Mouse (Mus musculus) MEL (cell line): Measurements from ENCODE around the gene Ndufs8. TPM values are rescaled to one million over a fixed set of nuclear protein-coding genes. Genes with fewer than 3 reads are reported as not detected.
A peak's percentile ranks its signal among the peaks of the same experiment; 100 is the strongest.

Experiments
- DNase-seq: peaks from one replicate; pipeline ENCODE4 v3.0.0; 2011; ENCODE audit warnings: low read depth, low spot score
- H3K27ac ChIP-seq: 2 replicates; pipeline ENCODE4 v1.5.1; 2012; ENCODE audit warnings: low read depth, mild to moderate bottlenecking, control low read depth, low read length, moderate library complexity; ENCODE audit not compliant: control insufficient read depth
- H3K27me3 ChIP-seq, 2 experiments: fragments of 150-350 bp in 1 of 2; sonication (generic) in 1 of 2; 2 replicates each; pipeline ENCODE4 v1.6.1; 2012; ENCODE audit warnings: low read length in 2 of 2, mild to moderate bottlenecking in 2 of 2, improper control_type of control experiment in 1 of 2, moderate library complexity in 1 of 2; ENCODE audit not compliant: insufficient read depth in 2 of 2, control insufficient read depth in 1 of 2
- H3K36me3 ChIP-seq, 2 experiments: 2 replicates each; pipeline ENCODE4 v1.6.1; 2012 to 2014; ENCODE audit warnings: low read length in 2 of 2, improper control_type of control experiment in 1 of 2, inconsistent platforms in 1 of 2, mild to moderate bottlenecking in 1 of 2; ENCODE audit not compliant: insufficient read depth in 2 of 2, control insufficient read depth in 1 of 2
- H3K4me1 ChIP-seq, 2 experiments: fragments of 150-350 bp in 1 of 2; sonication (generic) in 1 of 2; 2 replicates each; pipeline ENCODE4 v1.6.1; 2012; ENCODE audit warnings: low read length in 2 of 2, improper control_type of control experiment in 1 of 2, mild to moderate bottlenecking in 1 of 2; ENCODE audit not compliant: insufficient read depth in 2 of 2, control insufficient read depth in 1 of 2
- H3K4me3 ChIP-seq, 2 experiments: fragments of 150-350 bp in 1 of 2; sonication (generic) in 1 of 2; 2 replicates each; pipeline ENCODE4 v1.5.1; 2012; ENCODE audit warnings: low read depth in 2 of 2, low read length in 2 of 2, mild to moderate bottlenecking in 2 of 2, moderate library complexity in 2 of 2, control low read depth in 1 of 2, improper control_type of control experiment in 1 of 2; ENCODE audit not compliant: control insufficient read depth in 1 of 2, insufficient read depth in 1 of 2
- H3K79me2 ChIP-seq: 2 replicates; pipeline ENCODE4 v1.6.1; 2012; ENCODE audit warnings: mild to moderate bottlenecking, low read length, moderate library complexity; ENCODE audit not compliant: control insufficient read depth, poor library complexity, insufficient read depth
- H3K9ac ChIP-seq: 2 replicates; pipeline ENCODE4 v1.6.1; 2012; ENCODE audit warnings: low read depth, mild to moderate bottlenecking, control low read depth, low read length, moderate library complexity; ENCODE audit not compliant: control insufficient read depth, poor library complexity, severe bottlenecking
- H3K9me3 ChIP-seq: fragments of 150-350 bp; sonication (generic); replicated peaks from 2 replicates; pipeline ENCODE4 v1.6.1; 2012; ENCODE audit warnings: mild to moderate bottlenecking, low read length, improper control_type of control experiment, moderate library complexity; ENCODE audit not compliant: insufficient read depth
- BHLHE40 ChIP-seq: IDR thresholded peaks from 2 replicates; pipeline ENCODE4 v1.6.1; 2012; ENCODE audit warnings: low read depth, mild to moderate bottlenecking, inconsistent platforms, low read length, improper control_type of control experiment, borderline replicate concordance
- CHD2 ChIP-seq: IDR thresholded peaks from 2 replicates; pipeline ENCODE4 v1.6.1; 2011; ENCODE audit warnings: low read length, improper control_type of control experiment
- CTCF ChIP-seq, 3 experiments: IDR thresholded peaks in 2 of 3; conservative IDR thresholded peaks in 1 of 3; 2 replicates each; pipeline ENCODE4 v1.5.1; 2011 to 2012; ENCODE audit warnings: low read length in 3 of 3, low read depth in 2 of 3, mild to moderate bottlenecking in 2 of 3, improper control_type of control experiment in 1 of 3, inconsistent platforms in 1 of 3, mixed read lengths in 1 of 3, moderate library complexity in 1 of 3; ENCODE audit not compliant: control insufficient read depth in 1 of 3, insufficient read depth in 1 of 3, poor library complexity in 1 of 3, severe bottlenecking in 1 of 3
- E2F4 ChIP-seq: IDR thresholded peaks from 2 replicates; pipeline ENCODE4 v1.6.1; 2011; ENCODE audit warnings: low read depth, low read length, improper control_type of control experiment, borderline replicate concordance
- ETS1 ChIP-seq: IDR thresholded peaks from 2 replicates; pipeline ENCODE4 v1.6.1; 2012; ENCODE audit warnings: low read depth, mild to moderate bottlenecking, inconsistent platforms, low read length, improper control_type of control experiment, moderate library complexity
- GABPA ChIP-seq: IDR thresholded peaks from 2 replicates; pipeline ENCODE4 v1.6.1; 2012; ENCODE audit warnings: low read depth, mild to moderate bottlenecking, inconsistent platforms, low read length, improper control_type of control experiment, moderate library complexity
- GATA1 ChIP-seq: IDR thresholded peaks from 2 replicates; pipeline ENCODE4 v1.6.1; 2011; ENCODE audit warnings: low read depth, low read length, improper control_type of control experiment
- HCFC1 ChIP-seq: IDR thresholded peaks from 2 replicates; pipeline ENCODE4 v1.6.1; 2012; ENCODE audit warnings: low read depth, mild to moderate bottlenecking, inconsistent platforms, low read length, improper control_type of control experiment, moderate library complexity
- JUND ChIP-seq: IDR thresholded peaks from 2 replicates; pipeline ENCODE4 v1.6.1; 2011; ENCODE audit warnings: low read depth, mild to moderate bottlenecking, improper control_type of control experiment, low read length
- MXI1 ChIP-seq: IDR thresholded peaks from 2 replicates; pipeline ENCODE4 v1.6.1; 2011; ENCODE audit warnings: mild to moderate bottlenecking, low read depth, low read length, improper control_type of control experiment
- MYC ChIP-seq: IDR thresholded peaks from 2 replicates; pipeline ENCODE4 v1.6.1; 2011; ENCODE audit warnings: low read depth, mild to moderate bottlenecking, low read length, improper control_type of control experiment, moderate library complexity
- NELFE ChIP-seq: IDR thresholded peaks from 2 replicates; pipeline ENCODE4 v1.6.1; 2011; ENCODE audit warnings: low read depth, low read length, improper control_type of control experiment
- NRF1 ChIP-seq: IDR thresholded peaks from 2 replicates; pipeline ENCODE4 v1.6.1; 2014; ENCODE audit warnings: low read depth, mild to moderate bottlenecking, inconsistent platforms, low read length, improper control_type of control experiment, moderate library complexity; ENCODE audit not compliant: poor library complexity, insufficient read depth, severe bottlenecking
- POLR2AphosphoS5 ChIP-seq: IDR thresholded peaks from 2 replicates; pipeline ENCODE4 v1.6.1; 2012; ENCODE audit warnings: low read depth, borderline replicate concordance, mild to moderate bottlenecking, inconsistent platforms, low read length, moderate library complexity, mixed read lengths
- RAD21 ChIP-seq: IDR thresholded peaks from 2 replicates; pipeline ENCODE4 v1.6.1; 2011; ENCODE audit warnings: mild to moderate bottlenecking, low read depth, low read length, improper control_type of control experiment
- RCOR1 ChIP-seq: IDR thresholded peaks from 2 replicates; pipeline ENCODE4 v1.6.1; 2012; ENCODE audit warnings: low read depth, mild to moderate bottlenecking, inconsistent platforms, low read length, improper control_type of control experiment
- SIN3A ChIP-seq: IDR thresholded peaks from 2 replicates; pipeline ENCODE4 v1.6.1; 2012; ENCODE audit warnings: low read length, improper control_type of control experiment, inconsistent platforms
- SMC3 ChIP-seq: IDR thresholded peaks from 2 replicates; pipeline ENCODE4 v1.6.1; 2011; ENCODE audit warnings: low read depth, low read length, improper control_type of control experiment
- TBP ChIP-seq: IDR thresholded peaks from 2 replicates; pipeline ENCODE4 v1.8.0; 2011; ENCODE audit warnings: low read depth, low read length, improper control_type of control experiment
- TCF12 ChIP-seq: IDR thresholded peaks from 2 replicates; pipeline ENCODE4 v1.6.1; 2014; ENCODE audit warnings: low read depth, mild to moderate bottlenecking, inconsistent platforms, low read length, improper control_type of control experiment, moderate library complexity
- ZC3H11A ChIP-seq: IDR thresholded peaks from 2 replicates; pipeline ENCODE4 v1.6.1; 2012; ENCODE audit warnings: low read depth, mild to moderate bottlenecking, inconsistent platforms, low read length, improper control_type of control experiment
- ZNF384 ChIP-seq: IDR thresholded peaks from 2 replicates; pipeline ENCODE4 v1.6.1; 2012; ENCODE audit warnings: low read depth, mild to moderate bottlenecking, inconsistent platforms, low read length, improper control_type of control experiment
- polyA plus RNA-seq, 2 experiments: library from polyadenylated mRNA; stranded (reverse) in 1 of 2; unstranded in 1 of 2; fragments of >175 nt in 1 of 2; fragments of >200 nt in 1 of 2; gene quantifications; 2 replicates each; pipeline versions ENCODE4 v1.2.1 to v1.2.4; 2012; ENCODE audit warnings: low replicate concordance in 2 of 2, low read depth in 1 of 2; ENCODE audit not compliant: insufficient read length in 2 of 2, insufficient read depth in 1 of 2, missing spikeins in 1 of 2
- total RNA-seq: library from RNA; depleted of rRNA; stranded (reverse); fragments of 300-350 nt; gene quantifications from 2 replicates; pipeline ENCODE4 v1.2.3, GENCODE M21; 2012

The Ndufs8 gene
- total and polyA plus RNA-seq, 3 experiments: 205 to 243 TPM; not detected in 1

- Histone ChIP-seq H3K4me3 (no peak overlapping the region), H3K9me3 (no peaks in the 10 kb centered on the region), H3K27ac (no peak overlapping the region), H3K79me2 (no peaks in the 10 kb centered on the region)
- TF ChIP-seq ZC3H11A (0 out of 2 replicates have a peak, but pooled peaks have one; percentile 20), SMC3 (peak; percentile 70), HCFC1 (0 out of 2 replicates have a peak, but pooled peaks have one; percentile 26), TBP (no peak), CTCF (IDR thresholded peaks at IDR 0.05 in 2 of 3, conservative IDR thresholded peaks at IDR 0.05 in 1 of 3; ENCODE audit: control insufficient read depth in 1 of 3, insufficient read depth in 1 of 3, low read depth in 2 of 3, low read length in 3 of 3, poor library complexity in 1 of 3, severe bottlenecking in 1 of 3) (peak; percentile 34 to 75 (median 70); a peak in 5 of 6 replicates), RAD21 (peak; percentile 43), GATA1 (no peak)
- TF ChIP-seq, all 39 proteins: peak for 5
- Histone ChIP-seq H3K27me3 (no peaks in the 10 kb centered on the region), H3K9ac (no peak overlapping the region), H3K36me3 (no peaks in the 10 kb centered on the region; a peak in 2 of 4 replicates), H3K4me1 (no peaks in the 10 kb centered on the region)
- DNase-seq: peak; percentile 53
Observed at GRCm38 (mm10) chr19:3890181-3890580, 22.4 kb downstream of the Ndufs8 start.

DNA sequence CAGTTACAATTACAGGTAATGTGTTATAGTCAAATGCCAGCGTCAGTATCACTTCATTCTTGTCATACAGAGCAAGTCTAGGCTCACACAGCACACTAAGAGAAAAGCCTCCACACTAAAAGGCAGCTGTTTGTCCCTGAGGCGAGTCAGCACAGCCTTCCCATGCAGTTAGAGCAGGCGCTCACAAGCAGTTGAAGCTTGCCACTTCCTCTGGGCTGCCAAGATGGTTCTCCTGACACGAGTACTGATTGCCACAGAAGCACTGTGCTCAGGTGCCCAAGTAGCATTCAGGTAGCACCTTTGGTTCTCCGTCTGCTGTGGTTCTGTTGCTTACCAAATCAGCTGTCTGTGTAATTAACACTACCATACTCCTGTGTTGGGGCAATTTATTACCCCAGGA lies 23.5 kb downstream of the Ndufs8 start:
- no peaks in the 10 kb centered on the region for H3K4me1 ChIP-seq
- no peaks in the 10 kb centered on the region; a peak in 2 of 4 replicates for H3K36me3 ChIP-seq
- TF ChIP-seq MYC (no peak), CHD2 (no peak)

DNA sequence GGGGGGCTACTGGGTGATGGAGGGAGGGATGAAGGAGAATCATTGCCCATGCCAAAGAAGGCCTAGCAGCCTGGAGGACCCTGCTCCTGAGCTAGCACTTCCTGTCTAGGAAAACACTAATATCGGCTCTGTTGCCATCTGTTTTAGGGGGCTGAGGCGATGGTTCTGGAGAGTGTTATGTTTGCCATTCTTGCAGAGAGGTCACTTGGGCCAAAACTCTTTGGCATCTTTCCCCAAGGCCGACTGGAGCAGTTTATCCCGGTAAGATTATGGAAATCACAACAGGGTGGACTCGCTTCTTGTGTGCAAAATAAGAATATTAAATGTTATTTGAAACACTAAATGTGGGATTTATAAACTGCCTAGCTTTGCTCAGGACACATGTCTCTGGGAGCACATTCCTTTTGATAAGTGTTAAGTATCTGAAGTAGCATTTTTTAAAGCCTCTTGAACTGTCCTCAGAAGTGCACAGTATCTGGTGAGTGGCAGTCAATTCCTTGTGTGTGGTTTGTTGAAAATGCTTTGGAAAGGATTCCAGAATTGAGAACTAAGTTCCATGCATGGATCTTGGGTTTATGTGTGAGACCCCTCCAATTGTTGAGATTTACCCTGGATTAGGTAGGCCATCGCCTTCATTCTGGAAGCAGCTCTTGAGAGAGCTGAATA lies 28.1 kb downstream of the Ndufs8 start:
- Histone ChIP-seq H3K27ac (no peak overlapping the region), H3K4me3 (no peak overlapping the region), H3K4me1 (no peaks in the 10 kb centered on the region), H3K9me3 (no peaks in the 10 kb centered on the region), H3K9ac (no peak overlapping the region), H3K36me3 (no peaks in the 10 kb centered on the region), H3K79me2 (no peaks in the 10 kb centered on the region), H3K27me3 (no peaks in the 10 kb centered on the region)
- no peak for DNase-seq
- no peak for TF ChIP-seq BHLHE40
- no peak for TF ChIP-seq RCOR1
- TF ChIP-seq ETS1: no peak
- no peak for TF ChIP-seq NRF1
- TF ChIP-seq SMC3: no peak
- TF ChIP-seq ZNF384: no peak
- TF ChIP-seq SIN3A: no peak
- no peak for TF ChIP-seq TBP
- no peak for TF ChIP-seq JUND
- no peak for TF ChIP-seq POLR2AphosphoS5
- TF ChIP-seq TCF12: no peak
- no peak for TF ChIP-seq E2F4
- TF ChIP-seq GABPA: no peak
- no peak for TF ChIP-seq NELFE
- no peak for TF ChIP-seq MXI1

More for the DNA sequence above, 23.5 kb downstream of the Ndufs8 start:
- Histone ChIP-seq H3K79me2 (no peaks in the 10 kb centered on the region), H3K4me3 (no peak overlapping the region), H3K9ac (no peak overlapping the region), H3K27ac (no peak overlapping the region), H3K27me3 (no peaks in the 10 kb centered on the region), H3K9me3 (no peaks in the 10 kb centered on the region)
- DNase-seq: no peak
